Mouse (Mus musculus) 3134 (cell line): ENCODE data around the gene Ndufb11.

Source experiments
- DNase-seq: peaks from one replicate; pipeline ENCODE4 v3.0.0-alpha.2; 2011; ENCODE audit warnings: low spot score; ENCODE audit not compliant: insufficient read length; ENCODE audit errors: extremely low read depth

Gene Ndufb11

DNA sequence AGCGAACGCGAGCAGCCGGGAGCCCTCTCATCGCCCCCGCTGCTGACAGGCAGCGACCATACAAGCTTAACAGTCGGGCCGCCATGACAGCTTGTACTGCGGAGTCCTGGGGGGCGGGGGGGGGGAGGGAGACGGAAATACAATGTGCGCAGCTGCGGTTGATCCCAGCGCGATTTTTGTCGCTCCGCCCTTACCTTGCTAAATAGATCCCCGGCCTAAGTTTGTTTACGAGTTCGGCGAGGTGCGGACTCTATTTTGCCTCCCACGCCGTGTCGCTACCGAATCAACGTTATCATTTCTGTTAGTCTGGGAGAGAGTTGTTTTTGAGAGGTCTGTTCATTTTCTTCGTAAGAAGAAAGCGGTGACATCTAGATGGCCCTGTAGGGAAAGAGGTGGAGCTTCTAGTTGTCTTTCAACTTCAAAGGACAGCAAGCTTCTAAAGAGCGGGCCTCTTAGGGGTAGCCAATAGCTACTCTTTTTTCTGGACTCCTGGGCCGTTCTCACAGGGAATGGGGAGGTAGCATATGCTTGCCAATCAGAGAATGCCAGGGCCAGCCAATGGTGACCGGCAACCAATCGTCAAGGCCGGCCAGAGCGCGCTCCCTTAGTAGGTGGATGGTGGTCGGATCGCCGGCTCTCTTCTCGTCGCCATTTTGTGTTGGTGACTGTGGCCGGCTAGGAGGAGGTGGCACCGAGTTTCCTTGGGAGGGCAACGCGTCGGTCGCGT is at the start of gene Ndufb11, which contains the start of gene Rbm10:
Gene Ndufb11 (minus strand): TSS at position 444 of the 727 bp plus-strand sequence.
Gene Rbm10 (plus strand): TSS at position 328 of the 727 bp plus-strand sequence.
- peak; percentile 86 for DNase-seq

DNA sequence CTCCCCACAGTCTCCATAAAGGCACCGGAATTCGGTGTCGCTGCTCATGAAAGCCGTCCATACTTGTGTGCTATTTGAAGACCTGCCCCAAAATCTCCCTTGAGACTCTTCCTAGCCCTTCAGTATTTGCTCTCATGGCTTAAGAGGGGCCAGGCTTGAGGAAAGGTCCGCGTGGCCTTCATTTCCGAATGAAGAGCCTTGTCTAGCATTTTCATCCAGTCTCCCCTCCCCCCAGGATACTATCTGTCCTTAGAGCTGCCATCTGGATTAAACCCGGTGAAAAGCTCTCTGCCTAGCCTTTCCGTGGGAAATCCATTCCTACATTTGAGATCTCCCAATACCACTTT is 46.0 kb upstream of the Ndufb11 start:
- DNase-seq = no peak

DNA sequence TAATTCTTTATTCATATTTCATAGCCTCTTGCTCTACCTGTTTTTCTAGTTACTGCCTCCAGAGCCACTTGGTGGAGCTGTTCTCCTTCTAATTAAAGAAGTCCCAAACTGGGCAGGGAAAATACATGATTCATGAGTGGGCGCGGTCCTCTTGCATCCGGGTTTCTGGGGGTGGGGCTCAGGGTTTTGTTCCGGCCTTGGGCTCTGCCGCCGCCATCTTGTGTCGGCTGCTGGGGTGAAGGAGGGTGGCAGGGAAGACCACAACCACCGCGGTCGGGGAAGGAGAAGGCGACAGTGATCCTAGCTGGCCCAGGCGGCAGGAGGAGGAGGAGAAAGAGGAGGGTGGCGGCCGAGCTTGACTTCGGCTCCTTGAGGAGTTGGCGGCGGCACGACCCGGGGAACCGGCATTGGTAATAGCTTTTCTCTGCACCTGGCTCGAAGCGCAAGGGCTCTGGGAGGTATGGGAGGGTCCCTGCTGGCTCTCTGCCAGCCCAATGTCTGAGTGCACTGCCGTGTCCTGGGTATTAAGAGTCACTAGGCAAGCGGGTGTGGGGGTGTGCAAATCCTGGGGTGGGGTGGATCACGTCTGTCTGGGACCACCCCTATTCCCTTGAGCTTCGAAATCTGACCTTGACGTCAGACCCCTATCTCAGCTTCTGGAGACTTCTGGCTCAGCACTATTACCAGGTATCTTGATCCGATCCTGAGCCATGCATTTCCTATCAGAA is 45.5 kb upstream of the Ndufb11 start:
- DNase-seq = peak; percentile 80

DNA sequence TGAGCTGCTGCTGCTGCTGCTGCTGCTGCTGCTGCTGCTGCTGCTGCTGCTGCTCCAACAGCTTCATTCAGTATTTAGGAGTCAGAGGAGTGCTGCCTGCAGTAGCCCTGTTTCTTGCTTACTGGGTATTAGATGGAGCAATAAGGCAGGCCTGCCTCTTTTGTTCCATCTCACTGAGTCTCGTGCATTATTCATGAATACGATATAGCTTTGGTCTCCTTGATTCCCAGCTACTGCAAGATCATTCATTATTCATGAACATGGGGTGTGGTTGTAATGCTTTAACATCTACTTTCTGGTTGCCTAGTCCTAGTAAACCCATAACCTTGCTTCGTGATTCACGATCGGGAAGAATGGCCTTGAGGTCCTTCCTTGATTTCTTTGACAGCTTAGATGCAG is 44.9 kb upstream of the Ndufb11 start:
- no peak for DNase-seq

DNA sequence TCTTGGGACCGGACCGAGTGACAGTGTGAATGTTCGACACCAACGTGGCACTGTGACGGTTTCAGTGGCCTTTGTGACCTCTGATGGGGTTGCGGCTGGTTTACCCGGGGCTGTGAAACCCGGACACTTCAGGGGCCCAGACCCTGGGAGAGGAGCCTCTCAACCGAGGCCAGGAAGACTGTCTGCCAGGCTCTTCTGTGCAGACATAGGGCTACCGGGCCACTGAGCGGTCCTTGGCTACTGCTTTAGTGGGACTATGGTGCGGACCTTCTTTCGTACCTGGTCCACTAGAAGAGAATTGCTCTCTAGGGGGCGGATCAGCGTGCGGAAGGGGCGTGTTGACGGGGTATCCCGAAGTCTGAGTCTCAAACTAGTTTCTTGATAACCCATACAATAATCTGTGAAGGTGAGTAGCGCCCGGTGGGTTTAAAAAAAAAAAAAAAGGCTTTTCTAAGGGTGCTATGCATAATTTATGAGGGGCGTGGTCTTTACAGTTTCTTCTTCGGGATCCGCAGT is 41.5 kb upstream of the Ndufb11 start:
- peak; percentile 58 for DNase-seq

DNA sequence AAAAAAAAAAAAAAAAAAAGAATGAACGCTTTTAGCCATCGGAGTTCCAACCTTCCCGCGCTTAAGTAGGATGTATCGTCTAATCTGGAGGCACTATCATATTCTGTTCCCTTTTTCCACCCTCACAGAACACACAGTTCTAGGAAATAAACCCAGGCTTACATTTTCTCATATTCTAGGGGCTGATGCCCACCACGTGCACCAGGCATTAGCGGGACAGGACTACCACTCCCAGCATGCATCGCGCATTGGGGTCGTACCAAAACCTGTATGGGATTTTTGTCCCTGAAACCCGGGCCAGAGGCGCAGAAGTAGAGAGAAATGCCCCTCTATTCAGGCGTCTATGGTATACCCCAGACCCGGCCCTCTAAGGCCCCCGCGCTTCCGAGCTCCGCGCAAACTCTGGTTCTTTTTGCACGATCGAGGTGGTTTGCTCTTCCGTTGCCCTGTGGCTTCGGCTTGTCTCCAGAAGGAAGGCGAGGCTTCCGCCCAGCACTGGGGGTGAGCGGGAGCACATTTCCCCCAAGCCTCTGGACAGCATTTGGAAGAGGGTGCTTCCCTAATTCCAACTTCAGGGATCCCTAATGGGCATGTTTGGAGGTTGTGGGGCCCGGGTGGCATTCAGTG is 40.7 kb upstream of the Ndufb11 start, which contains the start of gene Uba1:
Gene Uba1 (plus strand): TSS at position 301 of the 627 bp plus-strand sequence.
- DNase-seq = peak; percentile 79

DNA sequence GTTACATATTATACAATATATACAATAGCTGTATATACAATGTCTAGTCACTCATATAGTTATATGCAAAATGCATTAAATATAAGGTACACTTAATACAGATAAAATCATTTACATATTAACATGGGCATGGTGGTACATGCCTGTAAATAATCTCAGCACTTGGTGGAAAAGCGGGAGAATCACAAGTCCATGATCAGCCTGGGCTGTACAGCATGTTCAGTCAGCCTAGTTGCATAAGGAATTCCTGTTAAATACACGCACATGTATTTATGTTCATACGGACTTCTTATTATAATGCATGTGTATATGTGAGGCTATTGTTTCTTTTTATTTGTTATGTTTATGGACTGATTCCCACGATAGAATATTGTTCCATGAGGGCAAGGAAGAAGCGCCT is 40.2 kb upstream of the Ndufb11 start:
- peak; percentile 8 for DNase-seq

DNA sequence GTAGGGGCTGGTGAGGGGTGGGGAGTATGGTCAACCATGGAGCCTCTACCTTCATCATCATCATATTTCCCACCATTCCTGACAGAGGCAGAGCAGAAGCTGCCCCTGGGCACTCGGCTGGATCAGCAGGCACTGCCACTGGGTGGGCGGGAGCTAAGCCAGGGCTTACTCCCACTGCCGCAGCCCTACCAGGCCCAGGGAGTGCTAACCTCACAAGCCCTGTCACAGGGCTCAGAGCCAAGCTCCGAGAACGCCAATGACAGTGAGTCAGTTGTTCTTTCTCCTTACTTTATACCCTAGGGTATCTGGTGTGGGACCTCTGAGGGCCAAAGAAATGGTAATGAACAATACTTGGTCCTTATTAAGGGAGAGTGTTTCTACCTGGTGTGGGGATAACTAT is 27.4 kb upstream of the Ndufb11 start:
- no peak for DNase-seq

DNA sequence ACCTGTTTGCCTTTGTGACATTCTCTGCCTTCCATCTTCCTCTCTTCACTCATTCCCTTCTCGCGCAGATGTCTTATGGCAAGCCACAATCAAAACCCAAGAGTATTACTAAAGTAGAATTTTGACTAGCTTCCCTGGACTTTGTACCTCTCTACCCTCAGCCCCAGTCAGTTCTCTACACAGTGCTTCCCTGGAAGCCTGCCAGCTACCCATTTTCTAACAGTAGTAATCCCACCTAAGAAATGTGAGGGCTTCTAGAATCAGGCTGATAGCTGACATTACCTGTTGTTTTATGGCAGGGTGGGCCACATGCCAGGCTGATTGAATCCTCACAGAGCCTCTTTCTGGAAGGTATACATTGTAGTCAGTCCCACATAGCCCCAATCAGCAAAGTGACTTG is 20.7 kb upstream of the Ndufb11 start:
- no peak for DNase-seq

DNA sequence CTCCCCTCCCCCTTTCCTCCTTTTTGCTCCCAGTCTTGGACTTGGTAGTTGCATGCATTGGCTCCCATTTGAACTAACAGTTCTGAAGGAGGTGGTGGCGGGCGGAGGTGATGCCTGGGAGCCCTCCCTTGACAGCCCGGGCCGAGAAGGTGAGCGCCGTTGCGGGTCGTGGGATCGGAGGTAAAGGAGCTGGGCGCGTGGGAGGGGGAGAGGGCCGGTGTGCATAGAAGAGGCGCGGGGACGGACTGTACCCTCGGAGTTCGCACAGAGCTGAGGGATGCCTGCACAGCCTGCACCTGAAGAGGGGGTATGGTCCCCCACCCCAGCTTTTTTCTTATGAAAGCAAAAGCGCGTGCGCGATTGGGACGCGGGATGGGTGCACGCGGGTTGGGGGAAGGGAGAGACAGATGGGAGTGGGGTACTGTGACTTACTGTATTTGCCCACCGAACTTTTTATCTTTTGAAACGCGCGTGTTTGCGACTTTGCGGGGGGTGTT is 532 bp upstream of the Ndufb11 start:
- DNase-seq = no peak

DNA sequence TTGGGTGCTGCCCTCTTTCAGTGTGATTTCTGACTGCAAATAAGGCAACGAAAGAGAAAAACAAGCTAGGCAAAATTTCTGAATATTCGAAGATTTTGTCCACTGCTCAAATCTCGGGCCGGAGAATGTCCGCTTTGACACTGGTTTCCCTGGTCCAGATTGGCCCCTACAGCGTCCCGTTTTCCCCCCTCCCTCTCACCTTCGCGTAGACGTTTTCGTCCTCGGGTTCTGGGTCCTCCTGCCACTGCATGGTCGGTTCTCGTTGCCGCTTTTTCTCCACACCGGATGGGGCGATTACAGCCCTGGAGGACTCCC is 601 bp downstream of the Ndufb11 start:
- DNase-seq = no peak

DNA sequence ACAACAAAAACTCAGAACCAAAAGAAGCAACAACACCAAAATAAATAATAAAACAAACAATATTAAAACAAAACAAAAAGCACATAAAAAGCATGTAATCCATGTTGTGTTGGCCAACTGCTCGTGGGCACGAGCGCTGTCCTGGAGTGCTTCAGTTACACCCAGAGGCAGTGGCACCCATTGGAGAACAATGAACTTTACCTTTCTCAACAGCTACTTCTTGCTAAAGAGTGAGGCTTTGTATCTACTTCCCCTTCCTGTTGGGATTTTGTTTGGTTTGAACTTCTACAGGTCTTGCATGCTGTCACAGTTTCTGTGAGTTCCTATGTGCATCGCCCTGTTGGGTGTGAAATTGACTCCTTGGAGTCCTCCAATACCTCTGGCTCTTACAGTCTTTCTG is 8.9 kb downstream of the Ndufb11 start:
- no peak for DNase-seq

DNA sequence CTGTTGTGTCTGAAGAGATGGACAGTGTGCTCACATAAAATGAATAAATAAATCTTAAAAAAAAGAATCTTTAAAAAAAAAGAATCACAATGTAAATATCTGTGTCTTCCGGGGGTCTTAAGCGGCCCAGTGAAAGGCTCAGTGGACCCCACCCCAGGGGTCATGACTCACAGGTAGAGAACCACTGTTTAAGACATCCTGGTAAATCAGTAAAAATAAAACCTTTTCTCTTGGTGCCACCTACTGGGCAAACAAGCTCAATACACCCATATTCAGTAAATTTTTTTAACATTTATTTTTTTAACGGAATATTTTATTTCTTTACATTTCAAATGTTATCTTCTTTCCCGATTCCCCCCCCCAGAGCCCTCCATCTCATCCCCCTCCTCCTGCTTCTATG is 29.5 kb downstream of the Ndufb11 start:
- DNase-seq = peak; percentile 1

DNA sequence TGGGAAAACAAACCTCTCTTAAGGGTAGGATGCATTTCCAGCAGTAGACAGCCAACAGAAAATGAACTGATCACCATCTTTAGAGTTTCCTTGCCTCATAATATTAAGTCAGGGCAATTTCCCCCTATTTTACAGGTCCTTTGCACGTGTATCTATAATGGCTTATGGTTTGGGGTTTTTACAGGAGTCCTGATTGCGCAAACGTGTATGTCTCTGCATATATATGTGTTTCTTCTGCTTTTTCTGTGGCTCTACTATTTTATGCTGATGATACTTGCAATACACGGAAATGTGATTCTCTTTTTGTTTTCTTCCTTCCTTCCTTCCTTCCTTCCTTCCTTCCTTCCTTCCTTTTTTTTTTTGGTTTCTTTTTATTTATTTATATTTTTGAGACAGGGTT is 43.5 kb downstream of the Ndufb11 start:
- DNase-seq = no peak

DNA sequence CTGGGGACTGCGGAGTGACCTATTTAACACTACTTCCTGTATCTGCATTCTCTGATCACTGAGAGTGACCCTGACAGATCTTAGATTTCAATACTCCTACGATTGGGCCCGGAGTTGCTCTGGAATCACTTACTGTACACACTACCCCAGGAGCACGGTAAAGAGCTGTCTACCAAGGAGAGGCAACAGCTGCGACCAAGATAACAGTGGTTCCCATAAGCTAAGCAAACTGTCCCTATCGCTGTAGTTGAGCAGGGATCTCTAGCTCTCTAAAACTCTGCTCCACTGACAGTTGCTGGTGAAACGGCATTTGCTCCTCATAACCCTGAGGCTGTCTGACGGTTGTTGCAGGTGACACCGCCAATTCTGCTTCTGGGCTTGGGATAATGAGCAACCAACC is 44.7 kb downstream of the Ndufb11 start:
- DNase-seq = no peak

DNA sequence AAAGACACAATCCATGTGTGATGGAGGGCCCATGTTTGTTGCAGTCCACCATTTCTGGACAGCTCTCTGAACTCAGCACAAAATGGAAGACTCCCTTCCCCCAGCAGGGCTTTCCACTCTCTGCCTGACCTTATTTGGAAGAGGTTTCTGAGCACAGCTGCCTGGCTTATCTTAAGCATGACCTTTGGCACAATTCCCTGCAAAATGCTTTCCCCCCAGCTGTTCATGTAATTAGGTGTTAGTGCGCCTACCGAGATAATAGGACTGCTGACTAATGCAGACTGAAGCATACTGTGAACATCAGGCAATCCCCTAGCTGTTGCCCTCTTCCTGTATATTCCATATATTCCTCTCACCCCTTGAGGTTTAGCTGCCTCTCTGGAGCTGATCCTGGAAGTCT is 46.4 kb downstream of the Ndufb11 start:
- DNase-seq = no peak
